Mouse (Mus musculus): ENCODE results near the gene Ntsr2.
A peak's percentile ranks its signal among the peaks of the same experiment; 100 is the strongest.

The Ntsr2 gene

GRCm38 (mm10) chr12:16653332-16654093, at the start of gene Ntsr2:
Gene Ntsr2, plus strand, starts transcription at chr12:16653382.
- peak; percentile 37 to 44 for DNase-seq

- no peak for DNase-seq
These were observed 47.6 kb upstream of the Ntsr2 start for GRCm38 (mm10) chr12:16605624-16606023.

- DNase-seq: no peak
These were observed 42.2 kb upstream of the Ntsr2 start, which contains the start of gene Lpin1 for GRCm38 (mm10) chr12:16610936-16611335. Gene Lpin1, minus strand, starts transcription at chr12:16610966.

- no peak for DNase-seq
These were observed 38.6 kb upstream of the Ntsr2 start for GRCm38 (mm10) chr12:16614556-16614955.

- DNase-seq: no peak
These were observed 37.4 kb upstream of the Ntsr2 start for GRCm38 (mm10) chr12:16615738-16616137.

- DNase-seq: no peak
These were observed 34.5 kb upstream of the Ntsr2 start for GRCm38 (mm10) chr12:16618512-16619274.

- DNase-seq: no peak
These were observed 33.7 kb upstream of the Ntsr2 start for GRCm38 (mm10) chr12:16619453-16619852.

GRCm38 (mm10) chr12:16620230-16620629, 33.0 kb upstream of the Ntsr2 start:
- DNase-seq: no peak

- DNase-seq: no peak
These were observed 22.9 kb upstream of the Ntsr2 start for GRCm38 (mm10) chr12:16630152-16630865.

- DNase-seq: no peak
These were observed 22.4 kb upstream of the Ntsr2 start for GRCm38 (mm10) chr12:16630866-16631185.

- DNase-seq: no peak
These were observed 21.8 kb upstream of the Ntsr2 start for GRCm38 (mm10) chr12:16631423-16631822.

GRCm38 (mm10) chr12:16633235-16633634, 19.9 kb upstream of the Ntsr2 start:
- DNase-seq: no peak

GRCm38 (mm10) chr12:16634075-16634813, 18.9 kb upstream of the Ntsr2 start:
- DNase-seq: peak; percentile 53 to 58

- DNase-seq: no peak
These were observed 17.4 kb upstream of the Ntsr2 start for GRCm38 (mm10) chr12:16635816-16636215.

GRCm38 (mm10) chr12:16639078-16639771, 14.0 kb upstream of the Ntsr2 start:
- DNase-seq: peak; percentile 12 to 13

GRCm38 (mm10) chr12:16640075-16640474, 13.1 kb upstream of the Ntsr2 start:
- no peak for DNase-seq

GRCm38 (mm10) chr12:16642000-16642399, 11.2 kb upstream of the Ntsr2 start:
- peak; percentile 8 to 14 for DNase-seq

- DNase-seq: no peak
These were observed 9.5 kb upstream of the Ntsr2 start for GRCm38 (mm10) chr12:16643508-16644345.

GRCm38 (mm10) chr12:16644698-16645097, 8.5 kb upstream of the Ntsr2 start:
- no peak for DNase-seq

- no peak for DNase-seq
These were observed 6.3 kb upstream of the Ntsr2 start for GRCm38 (mm10) chr12:16646780-16647409.

- DNase-seq: no peak
These were observed 4.9 kb upstream of the Ntsr2 start for GRCm38 (mm10) chr12:16648273-16648672.

All from thymus, postnatal 36 days (tissue).